Mouse (Mus musculus): ENCODE results near the gene Arsb. TPM values are rescaled to one million over a fixed set of nuclear protein-coding genes. Genes with fewer than 3 reads are reported as not detected.
"Not testable (repeated sequence)": the region's sequence is repeated elsewhere in the genome, so short reads cannot be mapped to it uniquely, and the experiment has no call there.

Gene Arsb
- polyA plus RNA-seq, 1 experiment = not detected

GRCm38 (mm10) chr13:93985181-93985580, 213.8 kb downstream of the Arsb start:
- no peak overlapping the region for H3K4me3 ChIP-seq (ENCODE audit: insufficient read depth, low read depth, low read length)
- 91% methylated on average over 7 of the region's 7 CpGs for WGBS
- no peak overlapping the region for H3K27ac ChIP-seq (ENCODE audit: insufficient read depth, low read depth, low read length)
- no peaks in the 10 kb centered on the region for H3K4me1 ChIP-seq (ENCODE audit: control insufficient read depth, insufficient read depth, low read length)
- no peak for TF ChIP-seq CTCF (IDR thresholded peaks at IDR 0.05; ENCODE audit: insufficient read depth, low read depth, low read length)

GRCm38 (mm10) chr13:93985750-93986149, 214.3 kb downstream of the Arsb start:
- not testable (repeated sequence) for H3K4me1 ChIP-seq (ENCODE audit: control insufficient read depth, insufficient read depth, low read length); H3K4me3 ChIP-seq (ENCODE audit: insufficient read depth, low read depth, low read length); H3K27ac ChIP-seq (ENCODE audit: insufficient read depth, low read depth, low read length)
- 93% methylated on average over 8 of the region's 8 CpGs for WGBS

- WGBS = 74% methylated on average over 7 of the region's 7 CpGs
- no peak for TF ChIP-seq CTCF (IDR thresholded peaks at IDR 0.05; ENCODE audit: insufficient read depth, low read depth, low read length)
- no peak overlapping the region for H3K4me3 ChIP-seq (ENCODE audit: insufficient read depth, low read depth, low read length)
Measured at GRCm38 (mm10) chr13:93987611-93988010, 216.2 kb downstream of the Arsb start.

GRCm38 (mm10) chr13:93989208-93989607, 217.8 kb downstream of the Arsb start:
- no peak overlapping the region for H3K27ac ChIP-seq (ENCODE audit: insufficient read depth, low read depth, low read length)
- no peaks in the 10 kb centered on the region for H3K4me1 ChIP-seq (ENCODE audit: control insufficient read depth, insufficient read depth, low read length)
- WGBS = 87% methylated on average over 4 of the region's 4 CpGs
- H3K4me3 ChIP-seq (ENCODE audit: insufficient read depth, low read depth, low read length) = no peak overlapping the region
- no peak for TF ChIP-seq POLR2A (IDR thresholded peaks at IDR 0.05; ENCODE audit: insufficient read depth, low read depth, low read length)

More at GRCm38 (mm10) chr13:93987611-93988010, 216.2 kb downstream of the Arsb start:
- H3K4me1 ChIP-seq (ENCODE audit: control insufficient read depth, insufficient read depth, low read length) = no peaks in the 10 kb centered on the region
- H3K27ac ChIP-seq (ENCODE audit: insufficient read depth, low read depth, low read length) = no peak overlapping the region

GRCm38 (mm10) chr13:93989736-93990611, 218.5 kb downstream of the Arsb start:
- 91% methylated on average over 11 of the region's 11 CpGs for WGBS
- TF ChIP-seq POLR2A (IDR thresholded peaks at IDR 0.05; ENCODE audit: insufficient read depth, low read depth, low read length) (no peak), CTCF (IDR thresholded peaks at IDR 0.05; ENCODE audit: insufficient read depth, low read depth, low read length) (no peak)
- Histone ChIP-seq H3K4me1 (ENCODE audit: control insufficient read depth, insufficient read depth, low read length) (no peaks in the 10 kb centered on the region), H3K4me3 (ENCODE audit: insufficient read depth, low read depth, low read length) (no peak overlapping the region), H3K27ac (ENCODE audit: insufficient read depth, low read depth, low read length) (no peak overlapping the region)

- Histone ChIP-seq H3K4me3 (ENCODE audit: insufficient read depth, low read depth, low read length) (no peak overlapping the region), H3K27ac (ENCODE audit: insufficient read depth, low read depth, low read length) (no peak overlapping the region), H3K4me1 (ENCODE audit: control insufficient read depth, insufficient read depth, low read length) (no peaks in the 10 kb centered on the region)
- WGBS = 90% methylated on average over 3 of the region's 3 CpGs
- TF ChIP-seq POLR2A (IDR thresholded peaks at IDR 0.05; ENCODE audit: insufficient read depth, low read depth, low read length) (no peak), CTCF (IDR thresholded peaks at IDR 0.05; ENCODE audit: insufficient read depth, low read depth, low read length) (no peak)
Measured at GRCm38 (mm10) chr13:93990841-93991240, 219.4 kb downstream of the Arsb start.

- H3K4me3 ChIP-seq (ENCODE audit: insufficient read depth, low read depth, low read length) = no peak overlapping the region
- H3K4me1 ChIP-seq (ENCODE audit: control insufficient read depth, insufficient read depth, low read length) = no peaks in the 10 kb centered on the region
- WGBS = 97% methylated on average over 5 of the region's 5 CpGs
- no peak overlapping the region for H3K27ac ChIP-seq (ENCODE audit: insufficient read depth, low read depth, low read length)
- TF ChIP-seq CTCF (IDR thresholded peaks at IDR 0.05; ENCODE audit: insufficient read depth, low read depth, low read length) = no peak
- no peak for TF ChIP-seq POLR2A (IDR thresholded peaks at IDR 0.05; ENCODE audit: insufficient read depth, low read depth, low read length)
Measured at GRCm38 (mm10) chr13:93992342-93992882, 221.0 kb downstream of the Arsb start.

Other genes starting within 250 kb of the Arsb start
- not detected in 2 replicates for gene Bhmt, start 133.7 kb upstream of the Arsb start, polyA plus RNA-seq (2012; ENCODE audit: insufficient read depth, insufficient read length, low replicate concordance, missing spikeins)
- gene Bhmt2, start 97.3 kb upstream of the Arsb start, polyA plus RNA-seq (2012; ENCODE audit: insufficient read depth, insufficient read length, low replicate concordance, missing spikeins) = not detected in 2 replicates
- gene Dmgdh, start 97.2 kb upstream of the Arsb start, polyA plus RNA-seq (2012; ENCODE audit: insufficient read depth, insufficient read length, low replicate concordance, missing spikeins) = not detected in 2 replicates